Mouse (Mus musculus) midbrain, embryonic 11.5 days (tissue): ENCODE results near the gene Polr3g. TPM values are rescaled to one million over a fixed set of nuclear protein-coding genes. Genes with fewer than 3 reads are reported as not detected.
"Not testable (repeated sequence)": the region's sequence is repeated elsewhere in the genome, so short reads cannot be mapped to it uniquely, and the experiment has no call there.

Experiments
- ATAC-seq: fragments of 200-750 bp; cut with Nextera tagmentation; 2 replicates; pipeline ENCODE4 v1.8.0; 2017; ENCODE audit warnings: moderate TSS enrichment, moderate library complexity; ENCODE audit not compliant: low FRiP score
- DNase-seq: peaks from one replicate; pipeline ENCODE4 v3.0.0; 2015; ENCODE audit warnings: low spot score; ENCODE audit errors: missing footprints
- H3K27ac ChIP-seq: fragments of 300-500 bp; sonication (generic); 2 replicates; pipeline ENCODE4 v1.5.1; 2014; ENCODE audit warnings: low read depth, low read length
- H3K27me3 ChIP-seq: fragments of 300-500 bp; sonication (generic); 2 replicates; pipeline ENCODE4 v1.6.1; 2014; ENCODE audit warnings: mild to moderate bottlenecking, low read length, moderate library complexity, mixed read lengths; ENCODE audit not compliant: control insufficient read depth, insufficient read depth
- H3K36me3 ChIP-seq: fragments of 300-500 bp; sonication (generic); 2 replicates; pipeline ENCODE4 v1.6.1; 2014; ENCODE audit warnings: mild to moderate bottlenecking, low read length, moderate library complexity, mixed read lengths; ENCODE audit not compliant: control insufficient read depth, insufficient read depth
- H3K4me1 ChIP-seq: fragments of 300-500 bp; sonication (generic); 2 replicates; pipeline ENCODE4 v1.6.1; 2014; ENCODE audit warnings: low read length; ENCODE audit not compliant: control insufficient read depth, insufficient read depth
- H3K4me2 ChIP-seq: fragments of 300-500 bp; sonication (generic); 2 replicates; pipeline ENCODE4 v1.6.1; 2014; ENCODE audit warnings: mild to moderate bottlenecking, moderate library complexity
- H3K4me3 ChIP-seq: fragments of 300-500 bp; sonication (generic); 2 replicates; pipeline ENCODE4 v1.5.1; 2014; ENCODE audit warnings: low read depth, low read length
- H3K9ac ChIP-seq: fragments of 300-500 bp; sonication (generic); 2 replicates; pipeline ENCODE4 v1.6.1; 2014; ENCODE audit warnings: low read length
- H3K9me3 ChIP-seq: fragments of 300-500 bp; sonication (generic); 2 replicates; pipeline ENCODE4 v1.6.1; 2016; ENCODE audit warnings: low read length; ENCODE audit not compliant: control insufficient read depth
- WGBS: fragments of 180-500 bp; shearing (Covaris S2); extraction: QIAGEN DNeasy Blood & Tissue Kit; methylation state at CpG from one replicate; pipeline ENCODE4 v1.1.7; 2014; 5-methylcytosine and 5-hydroxymethylcytosine counted together
- polyA plus RNA-seq: library from polyadenylated mRNA; unstranded; fragments of >200 nt; fragmentation: Nextera tagmentation; extraction: Ambion mirVana; gene quantifications from 2 replicates; pipeline ENCODE4 v1.2.1, GENCODE M21; 2014

The Polr3g gene
- polyA plus RNA-seq, 1 experiment from 2014 or later = 16.7 TPM

GRCm38 (mm10) chr13:81664331-81664698 lies 46.5 kb downstream of the Polr3g start:
- Histone ChIP-seq H3K4me1 (no peaks in the 10 kb centered on the region), H3K4me3 (no peak overlapping the region), H3K36me3 (peaks cover 8% of the 10 kb centered on the region), H3K9me3 (no peaks in the 10 kb centered on the region), H3K27ac (no peak overlapping the region), H3K27me3 (no peaks in the 10 kb centered on the region), H3K4me2 (no peak overlapping the region), H3K9ac (no peak overlapping the region)
- DNase-seq = no peak
- ATAC-seq = no peak
- 92% methylated on average over 5 of the region's 5 CpGs for WGBS

DNA sequence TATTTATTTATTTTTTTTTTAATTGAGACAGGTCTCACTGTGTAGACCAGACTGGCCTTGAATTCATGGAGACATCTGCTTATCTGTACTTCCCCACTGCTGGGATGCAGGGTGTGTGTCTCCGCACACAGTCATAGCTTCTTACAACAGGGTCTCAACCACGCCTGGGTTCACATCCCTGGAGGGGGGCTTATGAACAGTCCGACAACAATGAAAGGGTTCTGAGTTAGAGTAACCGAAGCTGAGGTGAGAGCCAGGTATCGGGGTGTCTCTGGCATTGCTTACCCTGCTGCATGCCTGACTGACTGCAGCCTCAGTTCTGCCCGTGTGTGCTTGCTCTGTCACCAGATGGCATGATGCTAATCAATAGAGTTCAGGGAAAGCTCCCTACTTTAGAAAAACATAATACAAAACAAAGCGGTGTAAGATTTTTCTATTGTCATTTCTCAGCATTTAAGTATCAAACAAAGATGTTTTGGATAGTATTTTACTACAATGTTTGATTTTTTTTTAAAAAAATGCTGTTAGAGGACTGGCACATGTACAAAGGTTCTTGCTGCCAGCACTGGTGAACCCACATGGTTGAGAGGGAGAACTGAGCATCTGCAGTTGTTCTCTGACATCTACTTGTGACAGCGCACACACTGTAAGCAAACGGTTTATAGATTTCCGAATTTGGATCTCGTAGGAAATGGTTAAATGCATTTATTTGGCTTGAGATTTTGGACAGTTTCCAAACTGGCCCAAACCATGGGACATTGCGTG lies 47.1 kb downstream of the Polr3g start:
- no peak overlapping the region for H3K9ac ChIP-seq
- H3K4me3 ChIP-seq = no peak overlapping the region
- DNase-seq = no peak
- WGBS = 91% methylated on average over 12 of the region's 12 CpGs
- ATAC-seq = no peak
- no peak overlapping the region for H3K27ac ChIP-seq
- H3K36me3 ChIP-seq = peaks cover 8% of the 10 kb centered on the region
- no peak overlapping the region for H3K4me2 ChIP-seq
- H3K27me3 ChIP-seq = no peaks in the 10 kb centered on the region
- H3K4me1 ChIP-seq = peaks cover 3% of the 10 kb centered on the region; the same call in 1 of the 2 replicates
- H3K9me3 ChIP-seq = no peaks in the 10 kb centered on the region

GRCm38 (mm10) chr13:81658053-81658752 lies 52.6 kb downstream of the Polr3g start:
- H3K4me1 ChIP-seq = peaks cover 17% of the 10 kb centered on the region
- WGBS = 13% methylated on average over 21 of the region's 21 CpGs
- no peaks in the 10 kb centered on the region for H3K36me3 ChIP-seq
- H3K9me3 ChIP-seq = no peaks in the 10 kb centered on the region; the same call in 1 of the 2 replicates
- peak; percentile 1; the same call in 1 of the 2 replicates for ATAC-seq
- peak overlapping the region; percentile 74 for H3K4me2 ChIP-seq
- no peaks in the 10 kb centered on the region for H3K27me3 ChIP-seq
- peak overlapping the region; percentile 83 for H3K9ac ChIP-seq
- peak overlapping the region; percentile 80 for H3K4me3 ChIP-seq
- peak overlapping the region; percentile 94 for H3K27ac ChIP-seq
- DNase-seq = peak; percentile 86

DNA sequence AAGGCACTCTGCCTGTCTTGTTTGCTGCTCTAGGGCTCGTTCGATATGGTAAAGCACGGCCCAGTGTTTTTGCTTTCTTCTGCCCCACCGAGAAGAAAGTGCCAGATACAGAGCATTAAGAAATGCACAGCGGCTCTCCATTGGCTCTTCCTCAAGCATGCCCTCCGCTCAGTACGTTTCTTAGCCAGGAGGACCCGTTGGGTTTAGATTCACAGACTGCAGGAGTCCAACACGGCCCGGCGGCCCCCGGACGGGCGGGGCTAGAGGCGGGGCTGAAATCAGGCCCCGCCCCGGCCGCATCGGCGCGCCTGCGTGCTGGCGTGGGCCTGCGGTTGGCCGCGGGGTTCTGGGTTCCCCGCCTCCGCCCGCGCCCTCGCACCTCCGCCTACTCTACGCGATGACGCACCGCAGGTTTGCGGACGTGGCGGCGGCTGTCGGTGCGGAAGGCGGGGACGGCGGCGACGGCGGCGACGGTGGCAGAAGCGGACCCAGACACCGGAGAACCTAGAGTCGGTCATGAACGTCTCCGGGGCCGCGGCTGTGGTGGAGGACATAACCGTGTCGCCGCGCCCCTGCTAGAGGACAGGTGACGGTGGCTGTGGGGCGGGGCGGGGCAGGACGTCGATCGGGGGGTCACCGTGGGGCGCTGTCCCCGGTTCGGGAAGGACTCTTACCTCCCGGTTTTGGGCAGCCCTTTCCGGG lies 53.3 kb downstream of the Polr3g start, which contains the start of gene Lysmd3:
Gene Lysmd3 (plus strand): TSS at position 313 of the 702 bp plus-strand sequence.
- Histone ChIP-seq H3K4me2 (peak within 1 kb of the TSS; percentile 74), H3K9ac (peak within 1 kb of the TSS; percentile 83), H3K4me3 (peak within 1 kb of the TSS; percentile 80), H3K27ac (peak within 1 kb of the TSS; percentile 94), H3K4me1 (peaks cover 17% of the 10 kb centered on the region), H3K27me3 (no peaks in the 10 kb centered on the region), H3K9me3 (no peaks in the 10 kb centered on the region; the same call in 1 of the 2 replicates), H3K36me3 (no peaks in the 10 kb centered on the region)
- DNase-seq (peak; percentile 100), ATAC-seq (peak; percentile 98)
- under 1% methylated on average over 73 of the region's 73 CpGs for WGBS

GRCm38 (mm10) chr13:81657008-81657350 lies 53.8 kb downstream of the Polr3g start:
- Histone ChIP-seq H3K27ac (peak overlapping the region; percentile 94), H3K9ac (peak overlapping the region; percentile 58), H3K27me3 (no peaks in the 10 kb centered on the region), H3K36me3 (no peaks in the 10 kb centered on the region), H3K9me3 (no peaks in the 10 kb centered on the region; the same call in 1 of the 2 replicates), H3K4me3 (peak overlapping the region; percentile 80), H3K4me1 (peaks cover 17% of the 10 kb centered on the region), H3K4me2 (peak overlapping the region; percentile 74)
- no peak for DNase-seq
- ATAC-seq = no peak; the same call in 1 of the 2 replicates
- WGBS = 14% methylated on average over 5 of the region's 5 CpGs

GRCm38 (mm10) chr13:81656091-81656850 lies 54.5 kb downstream of the Polr3g start:
- peak; percentile 94 for DNase-seq
- Histone ChIP-seq H3K4me2 (peak overlapping the region; percentile 74), H3K4me1 (peaks cover 17% of the 10 kb centered on the region), H3K4me3 (peak overlapping the region; percentile 80; the same call in 1 of the 2 replicates), H3K9ac (peak overlapping the region; percentile 40; the same call in 1 of the 2 replicates), H3K36me3 (no peaks in the 10 kb centered on the region), H3K9me3 (no peaks in the 10 kb centered on the region; the same call in 1 of the 2 replicates), H3K27ac (peak overlapping the region; percentile 94), H3K27me3 (no peaks in the 10 kb centered on the region)
- 8% methylated on average over 14 of the region's 14 CpGs for WGBS
- ATAC-seq = peak; percentile 50

DNA sequence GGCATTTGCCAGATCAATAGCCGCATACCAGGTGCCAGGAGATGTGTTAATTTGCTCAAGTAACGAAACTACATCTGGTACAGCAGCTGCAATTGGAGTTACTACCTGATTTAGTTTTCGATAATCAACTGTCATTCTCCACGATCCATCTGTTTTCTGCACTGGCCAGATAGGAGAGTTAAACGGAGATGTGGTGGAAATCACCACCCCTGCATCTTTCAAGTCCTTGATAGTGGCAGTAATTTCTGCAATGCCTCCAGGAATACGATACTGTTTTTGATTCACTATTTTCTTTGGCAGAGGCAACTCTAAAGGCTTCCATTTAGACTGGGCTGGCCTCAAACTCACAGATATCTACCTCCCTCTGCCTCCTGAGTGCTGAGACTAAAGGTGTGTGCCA lies 60.4 kb downstream of the Polr3g start:
- H3K27me3 ChIP-seq, H3K36me3 ChIP-seq, DNase-seq, H3K9ac ChIP-seq, H3K27ac ChIP-seq, H3K4me3 ChIP-seq, ATAC-seq, H3K4me2 ChIP-seq, H3K4me1 ChIP-seq, H3K9me3 ChIP-seq: not testable (repeated sequence)
- WGBS = 77% methylated on average over 4 of the region's 6 CpGs

DNA sequence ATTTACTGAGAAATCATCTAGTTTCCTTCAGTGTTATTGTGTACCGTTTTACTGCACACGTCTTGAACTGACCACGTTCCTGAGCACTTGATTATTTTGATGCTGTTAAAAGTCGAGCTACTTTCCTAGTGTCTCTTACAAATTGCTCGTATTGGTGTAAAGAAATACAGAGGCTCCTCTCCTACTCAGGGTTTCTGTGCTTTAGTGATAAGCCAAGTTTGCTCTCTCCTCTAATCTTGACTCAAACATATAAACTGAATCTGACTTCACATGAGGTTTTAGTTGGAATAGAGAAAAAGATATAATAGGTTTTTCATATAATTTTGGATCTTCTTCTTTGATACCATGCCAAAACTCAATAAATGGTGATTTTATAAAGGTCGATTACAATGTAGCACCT lies 64.5 kb downstream of the Polr3g start:
- 92% methylated on average over 6 of the region's 6 CpGs for WGBS
- Histone ChIP-seq H3K4me1 (peaks cover 7% of the 10 kb centered on the region), H3K4me2 (no peak overlapping the region), H3K27me3 (no peaks in the 10 kb centered on the region), H3K4me3 (no peak overlapping the region), H3K9ac (no peak overlapping the region), H3K36me3 (no peaks in the 10 kb centered on the region), H3K9me3 (no peaks in the 10 kb centered on the region), H3K27ac (no peak overlapping the region)
- DNase-seq = no peak
- no peak for ATAC-seq
